Mouse (Mus musculus) midbrain, embryonic 12.5 days (tissue): ENCODE results near the gene Ly6c1. TPM values are rescaled to one million over a fixed set of nuclear protein-coding genes. Genes with fewer than 3 reads are reported as not detected.
"Not testable (repeated sequence)": the region's sequence is repeated elsewhere in the genome, so short reads cannot be mapped to it uniquely, and the experiment has no call there.

ENCODE experiments used
- ATAC-seq: fragments of 200-750 bp; cut with Nextera tagmentation; 2 replicates; pipeline ENCODE4 v1.8.0; 2017; ENCODE audit warnings: low read depth, moderate TSS enrichment, moderate library complexity; ENCODE audit not compliant: low FRiP score
- H3K27ac ChIP-seq: fragments of 300-500 bp; sonication (generic); replicated peaks from 2 replicates; pipeline ENCODE4 v1.5.1; 2016; ENCODE audit warnings: mild to moderate bottlenecking
- H3K27me3 ChIP-seq: fragments of 300-500 bp; sonication (generic); 2 replicates; pipeline ENCODE4 v1.6.1; 2016; ENCODE audit warnings: mild to moderate bottlenecking
- H3K36me3 ChIP-seq: fragments of 300-500 bp; sonication (generic); 2 replicates; pipeline ENCODE4 v1.6.1; 2016
- H3K4me1 ChIP-seq: fragments of 300-500 bp; sonication (generic); 2 replicates; pipeline ENCODE4 v1.6.1; 2016
- H3K4me2 ChIP-seq: fragments of 300-500 bp; sonication (generic); replicated peaks from 2 replicates; pipeline ENCODE4 v1.6.1; 2016; ENCODE audit warnings: mild to moderate bottlenecking, moderate library complexity
- H3K4me3 ChIP-seq: fragments of 300-500 bp; sonication (generic); 2 replicates; pipeline ENCODE4 v1.5.1; 2016; ENCODE audit warnings: mild to moderate bottlenecking
- H3K9ac ChIP-seq: fragments of 300-500 bp; sonication (generic); replicated peaks from 2 replicates; pipeline ENCODE4 v1.6.1; 2016; ENCODE audit warnings: mild to moderate bottlenecking, moderate library complexity
- H3K9me3 ChIP-seq: fragments of 300-500 bp; sonication (generic); 2 replicates; pipeline ENCODE4 v1.6.1; 2016; ENCODE audit warnings: mild to moderate bottlenecking
- WGBS: fragments of 180-500 bp; shearing (Covaris S2); methylation state at CpG from one replicate; pipeline ENCODE4 v1.1.7; 2016; 5-methylcytosine and 5-hydroxymethylcytosine counted together
- polyA plus RNA-seq: library from polyadenylated mRNA; unstranded; fragments of >200 nt; fragmentation: Nextera tagmentation; extraction: Ambion mirVana; gene quantifications from 2 replicates; pipeline ENCODE4 v1.2.1, GENCODE M21; 2016

The Ly6c1 gene
- polyA plus RNA-seq, result 0.73 and 0.94 TPM in 2 replicates

GRCm38 (mm10) chr15:75048642-75049261 is at the start of gene Ly6c1:
Ly6c1 (minus strand) TSS chr15:75048830.
- WGBS, result 94% methylated on average over 1 of the region's 1 CpGs
- H3K4me1 ChIP-seq, H3K9ac ChIP-seq, H3K4me3 ChIP-seq, H3K27me3 ChIP-seq, H3K27ac ChIP-seq, H3K9me3 ChIP-seq, H3K36me3 ChIP-seq, ATAC-seq, H3K4me2 ChIP-seq: not testable (repeated sequence)

DNA sequence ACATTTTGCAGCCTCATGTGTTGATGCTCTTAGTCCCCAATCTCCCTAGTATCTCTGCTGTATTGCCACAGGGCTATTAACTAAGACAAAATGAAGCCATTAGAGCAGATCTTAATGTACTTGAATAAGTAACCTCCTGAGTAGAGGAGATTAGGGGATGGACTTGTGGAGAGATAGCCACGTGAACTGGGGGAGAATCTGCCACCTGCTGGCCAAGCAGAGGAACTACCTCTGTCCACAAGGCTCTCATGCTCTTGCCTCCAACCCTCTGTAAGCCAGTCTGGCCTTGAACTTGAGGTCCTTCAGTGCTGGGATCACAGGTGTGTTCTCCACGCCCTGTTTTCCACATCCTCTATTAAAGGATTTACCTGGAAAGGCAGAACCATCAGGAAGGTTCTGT is 39.4 kb upstream of the Ly6c1 start:
- H3K27ac ChIP-seq, H3K9ac ChIP-seq, H3K4me1 ChIP-seq, ATAC-seq, H3K9me3 ChIP-seq, H3K27me3 ChIP-seq, H3K4me2 ChIP-seq, H3K4me3 ChIP-seq, H3K36me3 ChIP-seq: not testable (repeated sequence)
- 16% methylated on average over 2 of the region's 2 CpGs for WGBS

GRCm38 (mm10) chr15:75069965-75070364 is 21.3 kb upstream of the Ly6c1 start:
- 88% methylated on average over 4 of the region's 4 CpGs for WGBS
- H3K4me2 ChIP-seq, result no peak overlapping the region
- no peak overlapping the region for H3K27ac ChIP-seq
- H3K9me3 ChIP-seq, result no peaks in the 10 kb centered on the region
- H3K27me3 ChIP-seq, result no peaks in the 10 kb centered on the region
- H3K36me3 ChIP-seq, result no peaks in the 10 kb centered on the region
- no peak for ATAC-seq
- no peak overlapping the region for H3K4me3 ChIP-seq
- H3K4me1 ChIP-seq, result no peaks in the 10 kb centered on the region
- H3K9ac ChIP-seq, result no peak overlapping the region

DNA sequence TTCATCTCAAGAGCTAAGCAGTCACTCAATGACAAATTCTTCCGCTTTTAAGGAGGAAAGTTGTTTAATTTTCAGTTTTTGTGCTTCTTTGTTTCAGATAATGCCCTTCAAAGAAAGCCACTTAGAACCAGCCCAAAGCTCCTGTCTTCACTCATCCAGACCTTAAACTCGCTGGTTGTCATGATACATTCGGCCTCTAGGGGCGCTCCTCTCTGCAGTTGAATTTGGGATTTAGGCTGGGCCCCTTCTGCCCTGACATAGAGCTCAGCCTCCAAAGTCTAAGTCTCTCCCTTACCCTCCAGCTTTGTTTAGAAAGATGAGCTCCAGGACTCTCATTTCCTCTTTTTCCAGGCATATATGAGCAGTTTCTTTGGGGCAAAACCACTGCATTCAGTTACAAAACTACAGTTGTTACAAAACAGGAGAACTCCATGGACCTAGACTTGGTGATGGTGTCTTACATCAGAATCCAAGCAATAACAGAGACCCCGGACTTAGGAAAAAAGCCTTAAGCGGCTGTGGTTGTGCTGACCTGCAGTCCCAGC is 13.5 kb upstream of the Ly6c1 start:
- H3K4me3 ChIP-seq, H3K27ac ChIP-seq, H3K27me3 ChIP-seq, H3K36me3 ChIP-seq, H3K9me3 ChIP-seq, ATAC-seq, H3K4me1 ChIP-seq, H3K4me2 ChIP-seq, H3K9ac ChIP-seq: not testable (repeated sequence)
- 29% methylated on average over 6 of the region's 6 CpGs for whole genome bisulfite sequencing

GRCm38 (mm10) chr15:75060505-75060904 is 11.9 kb upstream of the Ly6c1 start:
- no peak overlapping the region for H3K4me3 ChIP-seq
- no peak overlapping the region for H3K4me2 ChIP-seq
- no peaks in the 10 kb centered on the region for H3K36me3 ChIP-seq
- no peaks in the 10 kb centered on the region for H3K4me1 ChIP-seq
- H3K27me3 ChIP-seq, result no peaks in the 10 kb centered on the region
- no peaks in the 10 kb centered on the region for H3K9me3 ChIP-seq
- H3K9ac ChIP-seq, result no peak overlapping the region
- no peak overlapping the region for H3K27ac ChIP-seq
- ATAC-seq, result no peak

DNA sequence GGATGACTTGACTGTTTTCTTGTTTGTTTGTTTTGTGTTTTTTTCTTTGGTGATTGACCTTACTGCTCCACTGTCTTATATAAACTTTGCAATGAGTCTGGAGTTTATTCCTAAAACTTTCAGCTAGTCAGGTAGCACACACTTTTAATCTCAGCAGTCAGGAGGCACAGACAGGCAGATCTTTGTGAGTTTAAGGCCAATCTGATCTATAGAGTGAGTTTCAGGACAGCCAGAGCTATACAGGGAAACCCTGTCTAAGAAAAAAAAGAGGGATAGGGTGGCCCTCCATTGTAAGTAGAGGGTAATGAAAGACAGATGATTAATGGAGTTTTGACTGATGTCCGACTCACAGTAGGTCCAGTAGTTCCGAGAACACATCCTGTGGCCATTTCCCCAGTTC is 7.4 kb upstream of the Ly6c1 start:
- no peak overlapping the region for H3K4me3 ChIP-seq
- H3K4me2 ChIP-seq, result no peak overlapping the region
- H3K27ac ChIP-seq, result no peak overlapping the region
- H3K36me3 ChIP-seq, result no peaks in the 10 kb centered on the region
- no peak for ATAC-seq
- WGBS, result 80% methylated on average over 2 of the region's 2 CpGs
- no peaks in the 10 kb centered on the region for H3K4me1 ChIP-seq
- H3K9me3 ChIP-seq, result no peaks in the 10 kb centered on the region
- H3K27me3 ChIP-seq, result no peaks in the 10 kb centered on the region
- no peak overlapping the region for H3K9ac ChIP-seq

GRCm38 (mm10) chr15:75055425-75055824 is 6.8 kb upstream of the Ly6c1 start:
- ATAC-seq, H3K36me3 ChIP-seq, H3K9me3 ChIP-seq, H3K4me3 ChIP-seq, H3K9ac ChIP-seq, H3K4me1 ChIP-seq, H3K4me2 ChIP-seq, H3K27me3 ChIP-seq, H3K27ac ChIP-seq: not testable (repeated sequence)
- WGBS, result 62% methylated on average over 3 of the region's 3 CpGs

DNA sequence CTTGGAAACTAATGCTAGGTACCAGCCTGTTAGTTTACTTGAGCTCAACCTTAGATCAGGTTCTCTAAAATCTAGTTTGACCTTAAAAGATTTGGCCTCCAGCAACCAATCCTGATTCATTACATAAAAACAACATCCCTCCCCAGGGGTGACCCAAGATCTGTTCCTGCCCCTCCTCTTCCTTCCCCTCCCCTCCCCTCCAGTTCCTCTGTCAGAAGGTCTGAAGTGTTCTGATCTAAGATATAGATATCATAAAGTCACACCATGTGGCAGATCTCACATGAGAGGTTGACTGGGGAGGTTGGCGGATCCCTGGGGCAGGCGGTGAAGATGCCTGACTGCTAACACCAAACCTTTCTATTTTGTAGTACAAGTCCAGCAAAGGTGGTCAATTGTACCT is 3.8 kb upstream of the Ly6c1 start:
- H3K36me3 ChIP-seq, H3K4me3 ChIP-seq, H3K27ac ChIP-seq, H3K27me3 ChIP-seq, ATAC-seq, H3K4me2 ChIP-seq, H3K9ac ChIP-seq, H3K9me3 ChIP-seq, H3K4me1 ChIP-seq: not testable (repeated sequence)
- WGBS, result 91% methylated on average over 2 of the region's 2 CpGs

GRCm38 (mm10) chr15:75051141-75051540 is 2.5 kb upstream of the Ly6c1 start:
- 53% methylated on average over 3 of the region's 3 CpGs for WGBS
- not testable (repeated sequence) for H3K9ac ChIP-seq, ATAC-seq

DNA sequence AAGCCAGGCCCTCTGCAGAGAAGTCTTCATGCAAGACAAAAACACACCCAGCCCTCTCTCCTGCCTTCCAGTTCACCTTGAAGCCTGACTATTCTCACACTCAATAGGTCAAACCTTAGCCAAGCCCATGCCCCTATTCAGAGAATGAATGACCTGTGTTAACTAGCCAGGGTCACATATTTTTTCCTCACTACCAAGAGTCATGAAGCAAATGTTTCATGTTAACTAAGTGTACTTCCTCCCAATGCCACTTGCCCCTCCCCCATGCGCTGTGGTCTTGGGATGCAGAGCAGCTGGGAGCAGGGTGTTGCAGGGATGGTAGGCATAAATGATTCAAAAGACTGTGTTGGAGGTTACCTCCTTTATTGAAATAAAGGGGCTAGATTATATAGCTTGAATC is 2.0 kb upstream of the Ly6c1 start:
- not testable (repeated sequence) for H3K4me2 ChIP-seq, H3K27me3 ChIP-seq, H3K27ac ChIP-seq, H3K36me3 ChIP-seq, H3K9me3 ChIP-seq, ATAC-seq, H3K9ac ChIP-seq, H3K4me3 ChIP-seq, H3K4me1 ChIP-seq
- WGBS, result 89% methylated on average over 1 of the region's 1 CpGs

More at GRCm38 (mm10) chr15:75051141-75051540, 2.5 kb upstream of the Ly6c1 start:
- H3K4me3 ChIP-seq, H3K27me3 ChIP-seq, H3K4me2 ChIP-seq, H3K36me3 ChIP-seq, H3K27ac ChIP-seq, H3K4me1 ChIP-seq, H3K9me3 ChIP-seq: not testable (repeated sequence)

GRCm38 (mm10) chr15:75049811-75050210 is 1.2 kb upstream of the Ly6c1 start:
- H3K9ac ChIP-seq, H3K27ac ChIP-seq, ATAC-seq, H3K4me2 ChIP-seq, H3K36me3 ChIP-seq, H3K4me1 ChIP-seq, H3K4me3 ChIP-seq, H3K27me3 ChIP-seq, H3K9me3 ChIP-seq: not testable (repeated sequence)
- 58% methylated on average over 2 of the region's 2 CpGs for WGBS

GRCm38 (mm10) chr15:75047970-75048320 is 685 bp downstream of the Ly6c1 start:
- not testable (repeated sequence) for H3K36me3 ChIP-seq, H3K9ac ChIP-seq, H3K4me2 ChIP-seq, H3K4me3 ChIP-seq, H3K9me3 ChIP-seq, H3K27me3 ChIP-seq, H3K27ac ChIP-seq, ATAC-seq, H3K4me1 ChIP-seq
- WGBS, result 96% methylated on average over 1 of the region's 1 CpGs

GRCm38 (mm10) chr15:75047313-75047969 is 1.2 kb downstream of the Ly6c1 start:
- not testable (repeated sequence) for H3K36me3 ChIP-seq, H3K4me2 ChIP-seq, H3K9ac ChIP-seq, H3K27ac ChIP-seq, H3K9me3 ChIP-seq, H3K27me3 ChIP-seq, ATAC-seq, H3K4me3 ChIP-seq, H3K4me1 ChIP-seq
- 72% methylated on average over 6 of the region's 7 CpGs for WGBS
